Mouse (Mus musculus) kidney, adult 9 months (tissue): ENCODE results near the gene 1700017B05Rik.

Experiments
- DNase-seq: peaks from one replicate; pipeline ENCODE4 v3.0.0; 2022

Gene 1700017B05Rik

GRCm38 (mm10) chr9:57271837-57272562, 9.6 kb upstream of the 1700017B05Rik start:
- DNase-seq = no peak

- no peak for DNase-seq
Measured at GRCm38 (mm10) chr9:57271081-57271480, 8.7 kb upstream of the 1700017B05Rik start.

GRCm38 (mm10) chr9:57270399-57270798, 8.0 kb upstream of the 1700017B05Rik start:
- DNase-seq = no peak

DNA sequence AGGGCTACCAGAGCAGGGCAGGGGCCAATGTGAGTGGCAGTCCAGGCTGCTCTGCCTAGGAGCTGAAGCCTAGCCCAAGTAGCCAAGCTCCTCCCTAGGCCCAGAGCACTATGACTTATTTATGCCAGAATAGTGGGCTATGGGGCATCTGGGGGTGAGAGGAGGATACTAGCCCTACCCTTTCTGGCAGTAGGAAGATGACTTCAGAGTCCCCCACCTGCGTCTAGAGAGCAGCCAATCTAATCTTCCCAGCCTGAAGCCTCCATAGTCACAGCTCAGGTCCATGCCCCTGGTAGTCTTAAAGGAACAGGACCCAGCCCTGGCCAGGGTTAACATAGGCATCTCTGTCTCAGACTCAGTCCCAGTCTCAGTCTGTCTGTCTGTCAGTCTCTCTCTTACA, 7.0 kb upstream of the 1700017B05Rik start:
- DNase-seq = no peak

DNA sequence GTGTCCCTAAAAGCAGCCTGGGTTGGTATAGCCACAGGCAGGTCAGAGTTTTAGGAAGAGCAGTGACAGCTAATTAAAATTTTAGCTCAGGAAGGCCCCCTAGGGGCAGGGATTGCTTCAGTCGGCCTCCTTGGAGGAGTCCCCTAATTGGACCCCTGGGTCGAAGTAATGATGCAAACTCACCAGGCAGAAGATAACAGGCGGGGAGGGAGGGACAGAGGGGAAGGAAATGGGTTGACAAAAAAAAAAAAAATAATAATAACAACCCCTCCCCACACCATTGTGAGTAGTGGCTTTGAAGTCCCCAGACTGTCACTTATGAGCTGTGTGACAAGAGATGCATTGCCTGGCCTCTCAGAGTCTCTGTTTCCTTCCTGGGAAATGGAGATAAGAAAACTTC, 6.2 kb upstream of the 1700017B05Rik start:
- DNase-seq = no peak

DNA sequence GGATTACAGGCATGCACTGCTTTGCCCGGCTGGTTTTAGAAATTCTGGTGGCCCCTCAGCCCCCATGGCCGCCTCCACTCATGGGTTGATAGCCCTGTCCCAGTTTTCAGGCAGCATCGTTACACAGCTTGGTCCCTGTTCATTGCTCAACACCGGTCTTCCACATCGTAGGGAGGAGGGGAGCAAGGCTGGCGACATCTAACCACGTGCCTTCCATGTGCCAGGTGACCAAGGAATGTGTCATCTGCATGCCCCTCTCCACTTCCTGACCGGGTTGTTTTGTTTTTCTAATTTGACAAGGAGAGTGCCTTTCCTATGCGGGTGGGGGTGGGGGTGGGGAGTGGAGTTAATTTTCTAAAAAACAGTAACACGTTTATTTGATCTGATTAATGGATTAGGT, 5.7 kb upstream of the 1700017B05Rik start:
- no peak for DNase-seq

DNA sequence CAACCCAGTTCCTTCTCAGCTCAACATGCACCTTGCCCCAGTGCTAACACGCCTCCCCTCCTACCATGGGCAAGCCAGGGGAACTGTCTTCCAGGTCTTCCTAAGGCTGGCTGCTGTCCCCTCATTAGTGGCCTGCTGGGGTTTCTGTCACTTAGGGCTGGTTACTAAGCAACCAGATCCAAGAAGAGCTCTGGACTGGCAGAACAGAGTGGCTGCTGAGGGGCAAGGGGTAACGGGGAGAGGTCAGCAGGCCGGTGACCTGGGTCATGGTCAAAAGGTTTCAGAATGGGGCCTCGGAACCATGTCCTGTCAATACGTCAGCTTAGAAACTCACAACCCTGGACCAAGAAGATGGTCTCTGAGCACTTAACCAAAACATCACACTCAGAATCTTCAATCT, 5.0 kb upstream of the 1700017B05Rik start:
- no peak for DNase-seq

DNA sequence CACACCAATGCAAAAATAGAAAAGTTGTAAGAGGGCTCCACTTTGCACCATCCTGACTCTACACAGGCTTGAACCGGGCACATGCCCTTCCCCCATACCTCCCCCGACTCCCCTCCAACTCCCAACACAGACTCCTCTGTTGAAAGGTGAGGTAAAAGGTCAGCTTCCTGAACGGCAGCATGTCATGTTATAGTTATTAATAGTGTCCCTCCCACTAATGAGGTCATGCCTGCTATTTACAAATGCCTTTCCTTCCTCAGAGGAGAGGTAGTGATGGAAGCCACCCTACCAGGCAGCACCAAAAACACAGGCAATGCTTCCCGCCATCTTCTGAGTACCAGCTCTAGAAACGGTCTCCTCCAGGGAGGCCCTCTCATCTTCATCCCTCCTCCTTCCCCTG, 2.7 kb upstream of the 1700017B05Rik start:
- DNase-seq = no peak

- DNase-seq = no peak
Measured at GRCm38 (mm10) chr9:57262795-57263684, 628 bp upstream of the 1700017B05Rik start.

- peak; percentile 57 for DNase-seq
Measured at GRCm38 (mm10) chr9:57261516-57261912, 898 bp downstream of the 1700017B05Rik start.

DNA sequence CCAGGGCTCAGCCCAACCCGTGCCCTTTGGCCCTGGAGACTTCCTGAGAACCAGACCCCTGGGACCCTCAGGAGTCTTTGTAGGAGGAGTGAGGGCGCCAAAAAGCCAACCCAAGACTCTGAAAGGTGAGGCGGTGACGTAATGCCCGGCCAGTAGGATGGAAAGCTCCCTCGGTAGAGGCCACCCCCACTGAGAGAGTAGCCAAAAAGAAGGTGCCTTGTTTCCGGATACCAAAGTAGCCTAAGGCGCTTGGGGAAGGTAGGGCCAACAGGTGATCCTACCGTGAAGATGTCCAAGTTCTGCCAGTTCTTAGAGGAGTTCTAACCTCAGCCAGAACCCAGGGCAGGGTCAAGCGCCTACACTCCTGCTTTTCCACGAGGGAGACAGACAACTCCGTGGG, 1.5 kb downstream of the 1700017B05Rik start:
- no peak for DNase-seq

- peak; percentile 96 for DNase-seq
Measured at GRCm38 (mm10) chr9:57259736-57260135, 2.7 kb downstream of the 1700017B05Rik start.

GRCm38 (mm10) chr9:57257627-57258026, 4.8 kb downstream of the 1700017B05Rik start:
- no peak for DNase-seq

GRCm38 (mm10) chr9:57256861-57257260, 5.6 kb downstream of the 1700017B05Rik start:
- DNase-seq = no peak

DNA sequence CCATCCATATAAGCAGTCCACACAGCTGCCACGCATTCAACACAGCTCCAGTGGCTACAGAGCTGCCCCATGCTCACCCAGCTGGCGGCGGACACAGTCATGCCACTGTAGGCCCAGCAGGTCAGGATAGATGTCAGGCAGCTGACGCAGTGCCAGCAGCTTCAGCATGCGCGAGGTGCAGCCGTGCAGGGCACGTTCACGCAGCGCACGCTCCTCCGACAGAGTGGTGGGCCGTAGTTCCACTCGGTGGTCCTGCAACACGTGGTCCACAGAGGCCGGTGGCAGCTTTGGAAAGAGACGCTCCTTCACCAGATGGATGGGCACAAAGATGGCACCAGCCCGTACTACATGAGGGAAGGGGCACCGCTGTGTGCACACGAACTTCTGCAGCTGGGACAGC, 6.1 kb downstream of the 1700017B05Rik start:
- no peak for DNase-seq

DNA sequence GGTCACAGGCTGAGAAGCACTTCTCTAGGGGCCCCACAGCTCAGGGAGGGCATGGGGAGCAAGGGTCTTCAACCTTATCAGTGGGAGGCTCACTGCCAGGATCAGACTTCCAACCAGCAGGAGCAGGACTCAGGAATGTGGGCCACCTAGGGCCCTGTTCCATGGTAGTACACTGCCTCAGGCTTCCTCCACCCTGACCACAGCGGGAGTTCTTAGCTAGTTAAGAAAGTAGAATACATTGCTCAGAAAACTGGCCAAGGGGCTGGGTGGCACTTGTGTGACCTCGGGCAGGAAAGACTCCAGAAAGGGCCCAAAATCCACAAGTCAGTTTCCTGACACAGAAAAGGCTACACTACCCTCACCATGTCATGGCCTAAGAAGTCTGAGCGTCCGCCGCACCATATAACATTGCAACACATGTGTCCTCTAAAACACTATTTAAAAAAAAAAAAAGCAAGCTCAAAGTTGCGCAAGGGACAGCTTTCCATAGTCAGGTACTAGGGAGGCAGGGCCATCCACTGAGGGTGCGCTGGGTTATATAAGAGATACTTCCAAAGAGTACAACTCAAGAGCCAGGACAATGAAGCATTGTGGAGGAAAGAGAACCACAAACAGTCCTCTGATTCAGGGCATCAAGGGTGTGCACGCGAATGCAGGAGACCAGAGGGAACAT, 7.5 kb downstream of the 1700017B05Rik start:
- no peak for DNase-seq

DNA sequence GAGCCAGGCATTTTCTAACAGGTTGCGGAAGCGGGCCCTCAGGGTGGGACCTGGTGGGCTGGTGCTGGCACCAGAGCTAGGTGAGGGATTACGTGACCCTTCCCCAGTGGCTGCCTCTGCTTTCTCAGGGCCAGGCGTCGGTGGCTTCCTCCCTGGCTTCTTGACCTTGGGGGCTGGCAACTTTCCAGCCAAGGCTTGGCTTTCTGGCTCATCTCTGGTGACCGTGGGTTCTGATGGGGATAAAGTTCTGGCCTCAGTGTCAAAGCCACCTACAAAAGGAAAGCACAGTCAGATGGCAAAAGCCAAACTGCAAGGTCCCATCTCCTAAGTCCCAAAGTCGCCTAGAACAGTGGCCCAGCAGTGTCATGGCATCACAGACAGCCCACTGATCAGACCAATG, 8.4 kb downstream of the 1700017B05Rik start:
- DNase-seq = peak; percentile 55

- DNase-seq = no peak
Measured at GRCm38 (mm10) chr9:57251139-57251538, 11.3 kb downstream of the 1700017B05Rik start.

DNA sequence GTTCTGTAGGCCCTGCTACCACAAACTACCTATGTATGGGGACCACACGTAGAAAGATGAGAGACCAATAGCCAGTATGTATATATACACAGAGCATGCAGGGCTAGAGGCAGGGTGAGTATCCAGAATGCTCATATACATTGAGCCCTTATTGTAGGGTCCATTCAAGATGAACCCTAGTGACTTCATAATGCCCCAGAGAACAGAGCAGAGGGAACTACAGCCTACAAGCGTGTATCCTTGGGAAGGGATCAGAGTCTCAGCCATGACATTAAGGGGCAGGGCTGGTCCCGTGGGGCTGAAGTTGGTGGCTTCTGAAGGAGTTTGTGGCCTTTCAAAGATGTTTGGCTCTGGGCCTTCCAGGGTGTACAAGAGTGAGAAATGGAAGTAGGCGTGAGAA, 12.4 kb downstream of the 1700017B05Rik start:
- no peak for DNase-seq

DNA sequence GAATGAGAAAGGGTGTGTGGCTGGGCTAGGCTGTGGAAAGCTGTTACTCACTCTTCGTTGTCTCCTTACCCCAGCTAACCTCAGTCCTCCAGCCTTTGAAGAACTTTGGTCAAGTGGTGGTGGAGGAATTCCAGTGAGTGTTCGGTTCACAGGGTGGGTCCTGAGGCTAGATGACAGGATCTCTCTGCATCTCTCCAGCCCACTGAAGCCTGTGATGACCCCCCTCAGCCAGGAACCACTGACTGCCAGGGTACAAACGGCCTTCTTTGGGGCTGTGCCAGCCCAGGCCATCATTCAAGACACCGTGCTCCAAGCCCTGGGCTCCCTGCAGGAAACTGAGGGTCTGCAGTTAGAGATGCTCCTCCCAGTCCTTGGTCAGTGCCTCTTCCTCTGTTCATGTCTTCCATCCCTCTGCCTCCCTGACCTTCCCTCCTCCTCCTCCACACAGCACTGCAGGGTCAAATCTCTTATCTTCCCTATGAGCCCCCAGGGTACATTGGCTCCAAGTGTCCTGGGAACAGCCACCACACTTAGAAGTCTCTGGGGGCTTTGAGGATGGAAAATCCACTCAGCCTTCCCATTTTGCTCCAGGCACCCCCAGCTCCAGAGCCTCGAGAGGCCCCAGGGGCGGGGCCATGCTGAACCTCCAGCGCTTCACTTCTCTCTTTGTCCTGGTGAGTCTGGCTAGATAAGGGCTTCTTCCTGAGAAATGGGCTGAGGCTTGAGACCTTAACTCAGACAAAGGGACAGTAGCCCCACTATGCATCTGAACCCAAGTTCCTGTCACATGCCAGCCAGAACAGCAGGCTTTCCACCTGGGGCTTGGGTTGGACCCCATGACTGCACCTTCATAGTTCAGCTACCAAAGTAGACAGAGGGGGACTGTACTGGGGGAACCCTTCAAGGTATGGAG, 14.1 kb downstream of the 1700017B05Rik start:
- peak; percentile 61 for DNase-seq

DNA sequence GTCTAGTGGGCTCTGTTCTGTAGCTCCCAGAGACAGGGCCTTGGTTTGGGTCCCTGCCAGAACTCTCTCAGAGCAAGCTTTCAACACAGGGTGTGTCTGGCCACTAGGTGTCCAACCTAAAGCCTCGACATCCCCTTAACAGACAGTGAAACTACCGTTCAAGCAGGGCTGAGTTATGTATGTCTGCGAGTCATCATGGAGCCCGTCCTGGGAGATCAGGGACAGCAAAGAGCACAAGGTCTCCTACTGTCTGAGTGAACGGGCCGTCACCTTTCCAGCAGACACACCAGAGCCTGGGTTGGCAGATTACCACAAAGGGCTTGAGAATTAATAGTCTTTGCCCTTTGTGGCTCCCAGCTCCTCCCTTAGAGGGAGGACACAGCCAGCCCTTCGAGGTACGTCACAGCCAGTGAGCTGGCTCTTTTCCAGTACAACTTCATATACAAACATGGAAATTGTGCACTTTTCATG, 15.2 kb downstream of the 1700017B05Rik start:
- DNase-seq = peak; percentile 89

DNA sequence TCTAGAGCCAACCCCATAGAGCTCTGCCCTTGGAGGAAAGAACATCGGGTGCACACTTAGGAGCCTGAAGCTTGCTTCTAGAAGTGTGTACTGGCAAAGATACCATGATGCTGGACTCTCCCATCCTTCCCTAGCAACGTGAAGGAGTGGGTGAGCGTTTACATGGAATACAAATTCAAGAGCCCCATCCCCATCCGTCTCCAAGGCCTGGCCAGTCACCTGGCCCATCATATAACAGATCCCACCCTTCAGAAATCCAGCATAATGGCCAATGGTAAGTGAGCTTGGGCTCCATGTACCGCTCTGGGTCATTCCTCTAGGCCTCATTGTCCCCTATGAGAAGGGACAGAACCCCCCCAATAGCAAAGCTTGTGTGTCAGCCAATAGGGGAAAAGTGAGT, 15.9 kb downstream of the 1700017B05Rik start:
- no peak for DNase-seq
